Mouse (Mus musculus) neural tube, embryonic 14.5 days (tissue): Measurements from ENCODE around the gene Stk38l. TPM values are rescaled to one million over a fixed set of nuclear protein-coding genes. Genes with fewer than 3 reads are reported as not detected.

Experiments
- ATAC-seq: fragments of 200-750 bp; cut with Nextera tagmentation; 2 replicates; pipeline ENCODE4 v1.8.0; 2017; ENCODE audit warnings: low read depth, mild to moderate bottlenecking, moderate TSS enrichment, moderate library complexity
- H3K27ac ChIP-seq: fragments of 300-500 bp; sonication (generic); 2 replicates; pipeline ENCODE4 v1.5.1; 2014; ENCODE audit warnings: low read depth, mild to moderate bottlenecking, control low read depth, low read length, moderate library complexity, mixed read lengths
- H3K27me3 ChIP-seq: fragments of 300-500 bp; sonication (generic); 2 replicates; pipeline ENCODE4 v1.6.1; 2014; ENCODE audit warnings: low read length; ENCODE audit not compliant: control insufficient read depth, insufficient read depth
- H3K36me3 ChIP-seq: fragments of 300-500 bp; sonication (generic); 2 replicates; pipeline ENCODE4 v1.6.1; 2014; ENCODE audit warnings: low read length, mixed read lengths; ENCODE audit not compliant: control insufficient read depth, insufficient read depth
- H3K4me1 ChIP-seq: fragments of 300-500 bp; sonication (generic); 2 replicates; pipeline ENCODE4 v1.6.1; 2014; ENCODE audit warnings: low read length; ENCODE audit not compliant: control insufficient read depth, insufficient read depth
- H3K4me2 ChIP-seq: fragments of 300-500 bp; sonication (generic); 2 replicates; pipeline ENCODE4 v1.6.1; 2014; ENCODE audit warnings: mild to moderate bottlenecking, low read depth, low read length, control low read depth
- H3K4me3 ChIP-seq: fragments of 300-500 bp; sonication (generic); 2 replicates; pipeline ENCODE4 v1.5.1; 2014; ENCODE audit warnings: low read depth, low read length, control low read depth, mixed read lengths
- H3K9ac ChIP-seq: fragments of 300-500 bp; sonication (generic); replicated peaks from 2 replicates; pipeline ENCODE4 v1.6.1; 2014; ENCODE audit warnings: low read depth, mild to moderate bottlenecking, control low read depth, low read length, mixed read lengths
- H3K9me3 ChIP-seq: fragments of 300-500 bp; sonication (generic); 2 replicates; pipeline ENCODE4 v1.6.1; 2016; ENCODE audit warnings: low read length; ENCODE audit not compliant: control insufficient read depth
- whole genome bisulfite sequencing: fragments of 180-500 bp; shearing (Covaris S2); extraction: QIAGEN DNeasy Blood & Tissue Kit; methylation state at CpG from one replicate; pipeline ENCODE4 v1.1.7; 2014; 5-methylcytosine and 5-hydroxymethylcytosine counted together
- polyA plus RNA-seq: library from polyadenylated mRNA; unstranded; fragments of >200 nt; fragmentation: Nextera tagmentation; extraction: Ambion mirVana; gene quantifications from 2 replicates; pipeline ENCODE4 v1.2.1, GENCODE M21; 2014

Gene Stk38l
- polyA plus RNA-seq, 1 experiment from 2014 or later, result 13.9 TPM

- Histone ChIP-seq H3K4me3 (no peak overlapping the region), H3K4me2 (no peak overlapping the region), H3K4me1 (peaks cover 7% of the 10 kb centered on the region; the same call in 1 of the 2 replicates), H3K9me3 (no peaks in the 10 kb centered on the region), H3K9ac (no peak overlapping the region), H3K27ac (no peak overlapping the region), H3K27me3 (no peaks in the 10 kb centered on the region), H3K36me3 (no peaks in the 10 kb centered on the region)
- no peak for ATAC-seq
- 61% methylated on average over 5 of the region's 5 CpGs for WGBS
Observed at GRCm38 (mm10) chr6:146797446-146797845, 72.7 kb downstream of the Stk38l start.

DNA sequence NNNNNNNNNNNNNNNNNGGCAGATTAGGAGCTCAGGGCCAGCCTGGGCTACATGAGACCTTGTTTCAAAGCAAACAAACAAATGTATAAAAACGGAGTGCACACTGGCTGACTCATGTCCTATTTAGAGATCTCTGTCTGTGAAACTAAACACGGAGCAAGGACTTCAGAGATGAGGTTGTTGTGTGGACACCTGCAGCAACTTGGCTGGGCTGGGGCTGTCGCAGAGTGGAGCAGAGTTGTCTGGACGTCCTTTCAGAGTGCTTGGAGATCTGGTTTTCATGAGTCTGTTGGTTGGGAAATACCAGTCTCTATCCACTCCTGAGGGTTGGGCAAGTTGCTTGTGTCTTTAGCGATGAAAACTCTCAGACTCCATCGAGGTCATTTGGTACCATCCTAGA, 85.2 kb downstream of the Stk38l start:
- WGBS, result 89% methylated on average over 6 of the region's 6 CpGs
- Histone ChIP-seq H3K9me3 (no peaks in the 10 kb centered on the region), H3K4me2 (no peak overlapping the region), H3K4me3 (no peak overlapping the region), H3K36me3 (no peaks in the 10 kb centered on the region), H3K27ac (no peak overlapping the region), H3K9ac (no peak overlapping the region), H3K27me3 (no peaks in the 10 kb centered on the region), H3K4me1 (no peaks in the 10 kb centered on the region)
- no peak for ATAC-seq

DNA sequence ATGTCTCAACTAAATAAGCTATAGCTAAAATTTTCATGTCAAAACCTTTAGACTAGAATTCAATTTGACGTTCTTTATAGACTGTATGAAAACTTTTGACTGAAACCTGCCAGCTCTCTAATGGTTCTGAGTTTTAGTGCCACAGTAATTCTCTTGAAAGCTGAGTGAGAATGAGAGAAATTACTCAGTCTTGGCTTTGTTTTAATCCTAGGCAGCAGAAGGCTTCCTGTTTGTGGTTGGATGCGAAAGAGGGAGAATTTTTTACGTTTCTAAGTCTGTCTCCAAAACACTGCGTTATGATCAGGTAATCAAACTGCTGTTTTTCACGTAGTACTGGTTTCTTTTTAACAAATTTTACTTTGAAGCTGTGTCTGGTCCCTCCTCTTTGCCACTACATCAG, 88.2 kb downstream of the Stk38l start:
- Histone ChIP-seq H3K9ac (no peak overlapping the region), H3K9me3 (no peaks in the 10 kb centered on the region), H3K4me1 (no peaks in the 10 kb centered on the region), H3K27me3 (no peaks in the 10 kb centered on the region), H3K36me3 (no peaks in the 10 kb centered on the region), H3K27ac (no peak overlapping the region), H3K4me2 (no peak overlapping the region), H3K4me3 (no peak overlapping the region)
- ATAC-seq, result no peak
- 90% methylated on average over 5 of the region's 5 CpGs for WGBS

DNA sequence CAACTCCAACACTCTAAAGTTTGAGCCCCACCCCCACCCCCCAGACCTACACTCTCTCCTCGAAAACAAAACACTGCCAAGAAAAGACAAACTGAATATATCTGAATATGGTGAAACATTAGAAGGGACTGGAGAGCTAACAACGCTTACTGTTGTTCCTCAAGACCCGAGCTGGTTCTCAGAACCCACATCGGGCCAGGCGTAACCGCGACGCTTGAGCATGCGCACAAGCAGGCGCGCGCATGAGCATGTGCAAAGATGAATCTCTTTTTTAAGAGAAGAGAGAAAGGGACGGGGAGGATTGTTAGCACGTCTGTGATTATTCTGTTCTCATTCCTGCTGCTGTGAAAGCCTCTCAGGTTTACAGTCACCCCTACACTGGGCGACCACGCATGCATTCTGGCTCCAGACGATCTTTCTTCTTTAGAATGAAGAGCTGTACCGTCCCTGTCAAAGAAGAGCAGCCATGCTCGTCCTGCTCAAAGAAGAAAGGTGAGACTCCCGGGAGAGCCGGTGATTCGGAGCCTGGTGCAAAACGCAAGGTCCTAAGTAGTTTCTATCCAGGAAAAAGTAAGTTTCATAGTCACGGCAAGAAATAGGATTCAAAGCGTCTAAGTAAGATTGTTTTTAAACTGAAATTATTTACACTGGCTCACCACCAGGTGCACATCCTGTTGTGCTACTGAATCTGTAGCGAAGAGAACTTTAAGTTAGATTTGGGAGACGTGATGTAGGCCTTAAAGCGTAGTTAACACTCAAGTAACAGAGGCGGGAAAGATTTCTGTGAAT, 95.6 kb downstream of the Stk38l start:
- WGBS, result 89% methylated on average over 29 of the region's 29 CpGs
- Histone ChIP-seq H3K9me3 (no peaks in the 10 kb centered on the region), H3K9ac (no peak overlapping the region), H3K4me3 (no peak overlapping the region), H3K4me1 (no peaks in the 10 kb centered on the region), H3K4me2 (no peak overlapping the region), H3K36me3 (no peaks in the 10 kb centered on the region), H3K27ac (no peak overlapping the region), H3K27me3 (no peaks in the 10 kb centered on the region)
- ATAC-seq, result no peak

- no peak for ATAC-seq
- H3K9me3 ChIP-seq, result no peaks in the 10 kb centered on the region
- H3K9ac ChIP-seq, result no peak overlapping the region
- no peaks in the 10 kb centered on the region for H3K4me1 ChIP-seq
- H3K27ac ChIP-seq, result no peak overlapping the region
- 93% methylated on average over 13 of the region's 13 CpGs for WGBS
- no peak overlapping the region for H3K4me3 ChIP-seq
- no peaks in the 10 kb centered on the region for H3K36me3 ChIP-seq
- no peak overlapping the region for H3K4me2 ChIP-seq
- H3K27me3 ChIP-seq, result no peaks in the 10 kb centered on the region
Observed at GRCm38 (mm10) chr6:146821958-146822357, 97.2 kb downstream of the Stk38l start.

GRCm38 (mm10) chr6:146824727-146825486, 100.1 kb downstream of the Stk38l start:
- Histone ChIP-seq H3K9me3 (no peaks in the 10 kb centered on the region), H3K4me3 (no peak overlapping the region), H3K9ac (no peak overlapping the region), H3K4me2 (no peak overlapping the region), H3K4me1 (no peaks in the 10 kb centered on the region), H3K27ac (no peak overlapping the region), H3K27me3 (no peaks in the 10 kb centered on the region), H3K36me3 (no peaks in the 10 kb centered on the region)
- 42% methylated on average over 16 of the region's 16 CpGs for WGBS
- peak; percentile 80; the same call in 1 of the 2 replicates for ATAC-seq

GRCm38 (mm10) chr6:146825487-146825773, 100.6 kb downstream of the Stk38l start:
- no peak overlapping the region for H3K4me3 ChIP-seq
- no peaks in the 10 kb centered on the region for H3K36me3 ChIP-seq
- H3K9ac ChIP-seq, result no peak overlapping the region
- H3K4me1 ChIP-seq, result no peaks in the 10 kb centered on the region
- H3K27ac ChIP-seq, result no peak overlapping the region
- ATAC-seq, result no peak; the same call in 1 of the 2 replicates
- no peaks in the 10 kb centered on the region for H3K27me3 ChIP-seq
- 77% methylated on average over 1 of the region's 1 CpGs for WGBS
- H3K4me2 ChIP-seq, result no peak overlapping the region
- H3K9me3 ChIP-seq, result no peaks in the 10 kb centered on the region

Other genes starting within 250 kb of the Stk38l start
- gene Itpr2, start 222.8 kb upstream of the Stk38l start, polyA plus RNA-seq, result 6.1 and 10.3 TPM in 2 replicates
- gene Fgfr1op2, start 147.8 kb upstream of the Stk38l start, polyA plus RNA-seq, result 44.7 and 47.6 TPM in 2 replicates
- 41.1 and 50.3 TPM in 2 replicates for gene Ints13, start 147.2 kb upstream of the Stk38l start, polyA plus RNA-seq
- gene Med21, start 82.4 kb upstream of the Stk38l start, polyA plus RNA-seq, result 119 and 122 TPM in 2 replicates
- gene Tm7sf3, start 82.2 kb upstream of the Stk38l start, polyA plus RNA-seq, result 31.8 and 35.5 TPM in 2 replicates
- gene Arntl2, start 71.1 kb downstream of the Stk38l start, polyA plus RNA-seq, result 3.2 and 3.7 TPM in 2 replicates
- gene Smco2, start 125.1 kb downstream of the Stk38l start, polyA plus RNA-seq, result not detected in 2 replicates
- 8.5 and 14.7 TPM in 2 replicates for gene Ppfibp1, start 163.5 kb downstream of the Stk38l start, polyA plus RNA-seq
- gene 1700034J05Rik, start 229.4 kb downstream of the Stk38l start, polyA plus RNA-seq, result 0.12 TPM in 1 of 2 replicates, not detected in the other